Mouse (Mus musculus) cerebellum, adult 18-20 months (tissue): Measurements from ENCODE around the gene Itgb2l.

Experiments
- DNase-seq, 2 experiments: peaks; one replicate each; pipeline ENCODE4 v3.0.0; 2021

Gene Itgb2l

GRCm38 (mm10) chr16:96425044-96425443, 18.4 kb downstream of the Itgb2l start:
- no peak for DNase-seq

DNA sequence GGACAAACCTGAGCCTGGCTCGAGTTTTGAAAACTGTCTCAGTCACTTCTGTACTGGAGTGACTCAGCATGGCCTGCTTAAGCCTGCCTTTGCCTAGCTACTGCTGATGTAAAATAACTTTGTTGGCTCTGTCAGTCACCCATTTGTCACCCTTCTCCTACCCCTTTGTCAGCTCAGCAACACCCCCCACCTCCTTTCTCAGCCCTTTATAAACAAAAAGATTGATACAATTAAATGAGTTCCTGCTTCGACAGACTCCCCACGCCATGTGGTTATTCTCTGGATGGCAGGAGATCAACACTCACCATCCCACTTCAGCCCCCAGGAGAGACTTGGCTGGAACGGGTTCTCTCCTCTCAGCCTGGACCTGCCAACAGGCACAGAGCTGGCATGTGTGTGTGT, 35.4 kb downstream of the Itgb2l start:
- DNase-seq: no peak

DNA sequence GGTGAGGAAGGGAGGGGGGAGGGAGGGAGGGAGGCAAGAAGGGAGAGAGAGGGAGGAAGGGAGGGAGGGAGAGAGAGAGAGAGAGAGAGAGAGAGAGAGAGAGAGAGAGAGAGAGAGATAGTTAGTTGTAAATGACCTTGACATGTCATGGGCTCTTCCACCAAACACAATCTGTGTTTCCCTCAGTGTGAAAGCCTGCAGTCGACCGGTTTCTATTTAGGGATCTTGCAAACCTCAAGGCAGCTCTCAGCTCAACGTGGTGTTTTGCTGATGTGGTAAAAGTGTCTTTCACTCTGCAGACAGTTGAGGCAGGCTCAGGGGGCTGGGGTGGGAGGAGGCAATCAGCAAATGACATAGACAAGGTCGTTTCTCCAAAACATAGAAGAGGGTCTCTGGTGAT, 37.1 kb downstream of the Itgb2l start:
- no peak for DNase-seq

DNA sequence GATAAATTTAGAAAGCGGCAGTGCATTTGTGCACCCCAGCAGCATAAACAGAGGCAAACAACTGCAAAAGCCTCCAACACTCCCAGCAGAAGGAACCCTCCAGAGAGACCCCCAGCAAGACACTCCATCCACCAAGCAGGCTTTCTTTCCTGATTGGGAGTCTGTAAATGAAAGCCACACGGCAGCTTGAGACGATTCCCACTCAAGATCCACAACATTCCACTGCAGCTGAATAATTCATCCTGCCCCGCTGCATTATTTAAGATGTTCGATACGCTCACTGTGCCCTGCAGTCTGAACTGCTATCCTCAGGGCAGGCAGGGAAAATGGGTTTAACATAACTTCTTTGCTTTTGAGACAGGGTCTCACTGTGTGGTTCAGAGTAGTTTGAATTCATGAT, 41.1 kb downstream of the Itgb2l start:
- no peak for DNase-seq

DNA sequence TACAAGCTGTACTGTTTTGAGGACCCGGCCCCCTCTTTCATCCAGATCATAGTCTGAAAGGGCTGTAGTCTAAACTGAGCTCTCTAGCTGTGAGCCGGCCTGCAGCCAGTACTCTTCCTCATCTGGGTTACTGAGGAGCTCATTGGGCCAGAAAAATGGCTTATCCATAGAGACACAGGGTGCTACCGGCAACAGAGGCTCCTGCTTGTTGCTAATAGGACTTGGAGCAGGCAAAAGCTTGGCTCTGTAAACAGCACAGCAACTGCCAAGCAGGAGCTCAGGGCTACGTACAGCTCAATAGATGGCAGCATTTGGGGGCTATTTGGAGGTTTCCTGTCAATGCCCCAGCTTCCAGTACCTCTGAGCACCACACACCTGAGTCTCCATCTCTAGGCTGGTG, 43.4 kb downstream of the Itgb2l start:
- no peak for DNase-seq

DNA sequence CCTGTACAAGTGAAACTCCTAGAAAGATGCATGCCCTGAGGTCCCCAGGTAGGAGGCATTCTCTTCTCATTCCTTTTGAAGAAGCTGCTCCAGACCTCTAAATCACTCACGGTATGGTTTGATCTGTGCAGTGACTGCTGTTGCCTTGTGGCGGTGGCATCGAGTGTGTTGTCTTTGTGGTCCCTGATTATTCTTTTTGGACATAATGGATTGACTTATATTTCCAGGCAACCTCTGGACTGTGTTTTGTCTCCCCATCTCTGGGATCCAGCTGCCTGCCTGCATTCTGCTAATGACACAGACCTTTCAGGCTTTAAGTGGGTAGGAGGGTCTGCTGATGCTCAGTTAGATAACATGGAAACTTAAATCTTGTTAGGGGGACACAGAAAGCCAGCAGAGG, 44.6 kb downstream of the Itgb2l start:
- DNase-seq: no peak

- no peak for DNase-seq
These were observed 47.3 kb downstream of the Itgb2l start for GRCm38 (mm10) chr16:96396013-96396650.

- DNase-seq: no peak
These were observed 47.9 kb downstream of the Itgb2l start for GRCm38 (mm10) chr16:96395516-96395915.

DNA sequence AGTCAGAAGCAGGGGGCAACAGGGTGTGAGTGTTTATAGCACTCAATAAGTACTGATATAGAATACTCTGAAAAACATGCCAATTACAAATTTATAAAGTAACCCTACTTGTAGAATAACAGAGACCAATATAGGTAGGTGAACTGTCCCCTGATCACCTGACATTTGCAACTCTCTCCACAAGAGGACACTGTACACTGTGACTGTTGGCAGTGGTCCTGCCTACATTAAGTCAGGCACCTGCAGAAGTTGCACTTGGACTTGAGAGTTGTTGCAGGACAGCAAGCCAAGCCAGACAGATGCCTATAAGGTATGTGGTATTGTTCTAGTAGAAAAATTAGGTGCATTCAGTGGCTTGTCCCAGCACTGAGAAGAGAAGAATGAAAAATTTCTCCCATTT, 52.3 kb downstream of the Itgb2l start:
- DNase-seq: no peak

DNA sequence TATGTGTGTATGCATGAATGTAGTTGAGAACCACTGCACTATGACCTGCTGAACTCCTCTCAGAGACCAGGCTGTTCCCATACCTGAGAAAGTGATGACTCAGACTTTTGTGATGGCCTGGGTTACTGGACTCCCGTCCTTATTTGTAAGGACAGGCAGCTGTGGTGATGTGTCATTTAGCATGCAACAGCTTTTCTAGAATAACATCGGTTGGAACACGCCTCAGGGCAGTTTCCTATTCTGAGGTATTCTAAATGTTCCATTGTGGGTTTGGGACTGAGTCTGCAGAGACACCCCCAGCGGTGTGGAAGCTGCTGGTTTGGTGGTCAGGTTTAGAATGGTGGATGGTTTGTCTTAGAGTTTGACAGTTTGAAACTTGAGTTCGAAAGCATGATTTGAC, 54.9 kb downstream of the Itgb2l start:
- no peak for DNase-seq

GRCm38 (mm10) chr16:96387685-96388371, 55.6 kb downstream of the Itgb2l start:
- DNase-seq: no peak

GRCm38 (mm10) chr16:96384741-96385140, 58.7 kb downstream of the Itgb2l start:
- no peak for DNase-seq

DNA sequence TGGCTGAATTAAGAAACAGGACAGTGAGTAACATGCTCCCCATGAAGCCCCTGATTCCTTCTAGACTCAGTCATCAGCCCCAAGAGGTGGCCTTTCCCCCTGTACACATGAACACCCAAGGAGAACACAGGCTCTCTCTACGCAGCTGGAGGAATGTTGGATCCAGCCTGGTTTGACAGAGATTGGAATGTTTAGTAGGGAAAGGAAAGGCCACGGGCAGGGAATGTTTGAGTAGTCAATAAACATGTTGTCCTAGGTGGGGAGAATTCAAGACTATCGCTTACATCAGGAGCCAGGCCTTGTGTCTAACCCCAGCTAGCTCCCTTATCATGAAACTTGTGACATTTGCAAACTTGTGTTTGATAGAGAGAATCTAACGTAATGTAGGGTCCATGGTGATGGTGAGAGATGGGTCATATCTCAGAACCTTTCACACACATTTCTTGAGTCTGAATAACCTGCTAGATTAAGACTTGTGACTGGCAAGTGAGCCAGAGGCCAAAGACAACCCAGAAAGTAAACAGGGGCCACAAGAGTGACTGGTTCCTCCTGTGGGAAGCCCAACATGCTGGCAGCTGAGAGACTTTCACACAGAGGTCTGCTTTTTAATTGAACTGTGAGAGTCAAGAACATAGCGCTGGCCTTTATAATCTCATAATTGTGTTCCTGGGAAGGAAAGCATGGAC, 60.8 kb downstream of the Itgb2l start:
- no peak for DNase-seq

GRCm38 (mm10) chr16:96381435-96381834, 62.0 kb downstream of the Itgb2l start:
- DNase-seq: no peak

GRCm38 (mm10) chr16:96378111-96378510, 65.3 kb downstream of the Itgb2l start:
- no peak for DNase-seq

DNA sequence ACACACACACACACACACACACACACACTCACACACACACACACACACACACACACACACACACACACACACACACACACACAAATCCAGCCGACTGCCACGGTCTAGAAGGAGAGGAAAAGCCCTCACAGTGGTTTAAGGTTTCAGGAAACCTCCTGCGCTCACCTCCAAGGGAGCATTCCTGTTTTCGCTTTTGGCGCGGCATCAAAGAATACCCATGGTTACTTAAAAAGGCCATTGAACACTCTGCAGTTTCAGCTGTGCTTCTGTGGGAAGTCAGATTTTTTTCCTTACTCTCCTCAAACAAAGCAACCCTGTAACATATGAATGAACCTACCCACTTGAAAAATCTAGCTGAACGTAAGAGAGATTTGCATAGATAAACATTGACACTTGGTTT, 67.1 kb downstream of the Itgb2l start:
- DNase-seq: no peak

- no peak for DNase-seq
These were observed 67.9 kb downstream of the Itgb2l start for GRCm38 (mm10) chr16:96375538-96375937.

DNA sequence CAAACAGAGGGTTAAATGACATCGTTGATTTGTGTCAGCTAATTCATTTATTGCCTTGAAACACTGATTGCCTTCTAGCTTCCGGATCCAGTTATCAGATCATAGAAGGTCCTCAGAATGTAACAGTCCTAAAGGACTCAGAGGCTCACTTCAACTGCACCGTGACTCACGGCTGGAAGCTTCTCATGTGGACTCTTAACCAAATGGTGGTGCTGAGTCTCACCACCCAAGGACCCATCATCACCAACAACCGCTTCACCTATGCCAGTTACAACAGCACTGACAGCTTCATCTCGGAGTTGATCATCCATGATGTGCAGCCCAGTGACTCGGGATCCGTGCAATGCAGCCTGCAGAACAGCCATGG, 70.7 kb downstream of the Itgb2l start:
- DNase-seq: no peak
